Mouse (Mus musculus): ENCODE results near the gene Bach2.

DNA sequence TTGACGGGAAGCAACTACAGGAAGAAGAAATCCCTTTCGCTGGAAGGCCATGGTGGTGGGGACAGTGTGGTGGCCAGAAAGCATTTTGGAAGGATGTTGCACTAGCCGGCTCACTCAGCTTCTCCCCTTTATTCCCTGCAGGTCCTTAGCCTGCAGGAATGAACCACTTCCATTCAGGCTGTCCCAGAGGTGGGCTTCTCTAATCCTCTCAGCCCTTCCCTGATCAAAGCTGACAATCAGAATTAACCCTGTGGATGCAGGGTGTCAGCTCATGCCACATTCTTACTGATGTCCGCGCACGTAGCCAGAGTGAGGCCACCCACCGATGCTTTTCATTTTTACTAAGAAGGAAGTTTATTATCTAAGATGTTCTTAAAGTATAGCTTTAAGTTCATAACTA lies 102.2 kb downstream of the Bach2 start:
- no peak for TF ChIP-seq CTCF (IDR thresholded peaks at IDR 0.05; ENCODE audit: insufficient read depth, low read length)
- no peak for TF ChIP-seq POLR2A (IDR thresholded peaks at IDR 0.05; ENCODE audit: borderline replicate concordance, extremely low read depth, low read depth, low read length)
